Mouse (Mus musculus): ENCODE data around the gene Zswim1. TPM values are rescaled to one million over a fixed set of nuclear protein-coding genes. Genes with fewer than 3 reads are reported as not detected.
"Not testable (repeated sequence)": the region's sequence is repeated elsewhere in the genome, so short reads cannot be mapped to it uniquely, and the experiment has no call there.

The Zswim1 gene
- total RNA-seq, 1 experiment = 21.5 TPM

GRCm38 (mm10) chr2:164859640-164860432 is 37.4 kb downstream of the Zswim1 start:
- TF ChIP-seq HCFC1 (IDR thresholded peaks at IDR 0.05; ENCODE audit: borderline replicate concordance, insufficient read depth, low read length) = no peak
- TF ChIP-seq CHD2 (IDR thresholded peaks at IDR 0.05; ENCODE audit: low read depth, low read length) = no peak
- Histone ChIP-seq H3K36me3 (ENCODE audit: control insufficient read depth, insufficient read depth, low read length, poor library complexity, severe bottlenecking) (peaks cover 4% of the 10 kb centered on the region), H3K9ac (ENCODE audit: insufficient read depth, low read depth, low read length, poor library complexity, severe bottlenecking) (peak overlapping the region; percentile 22; the same call in 1 of the 2 replicates), H3K9me3 (ENCODE audit: control insufficient read depth, insufficient read depth, low read depth, low read length) (no peaks in the 10 kb centered on the region), H3K4me3 (ENCODE audit: insufficient read depth in 1 of 2, low read depth in 1 of 2, low read length in 2 of 2, poor library complexity in 1 of 2, severe bottlenecking in 1 of 2) (peak overlapping the region; percentile 13 to 39; a peak in 3 of 4 replicates), H3K4me1 (ENCODE audit: control insufficient read depth in 2 of 2, insufficient read depth in 2 of 2, low read length in 2 of 2, poor library complexity in 1 of 2) (peaks cover 22 to 31% of the 10 kb centered on the region in 2 experiments), H3K27ac (ENCODE audit: insufficient read depth, low read depth, low read length, poor library complexity, severe bottlenecking) (peak overlapping the region; percentile 55)
- in situ Hi-C loops (cut with MboI; ENCODE audit: low sequenced_read_pairs in 2 of 2, unreplicated experiment in 2 of 2) = no loop called here
- no peak for DNase-seq (ENCODE audit: low read depth, low spot score)

- Histone ChIP-seq H3K36me3 (ENCODE audit: control insufficient read depth, insufficient read depth, low read length, poor library complexity, severe bottlenecking) (no peaks in the 10 kb centered on the region), H3K27ac (ENCODE audit: insufficient read depth, low read depth, low read length, poor library complexity, severe bottlenecking) (0 out of 2 replicates have a peak overlapping the region, but pooled peaks have one; percentile 9), H3K4me1 (ENCODE audit: control insufficient read depth in 2 of 2, insufficient read depth in 2 of 2, low read length in 2 of 2, poor library complexity in 1 of 2) (peaks cover 22 to 31% of the 10 kb centered on the region in 2 experiments), H3K9ac (ENCODE audit: insufficient read depth, low read depth, low read length, poor library complexity, severe bottlenecking) (no peak overlapping the region), H3K9me3 (ENCODE audit: control insufficient read depth, insufficient read depth, low read depth, low read length) (no peaks in the 10 kb centered on the region), H3K4me3 (ENCODE audit: insufficient read depth in 1 of 2, low read depth in 1 of 2, low read length in 2 of 2, poor library complexity in 1 of 2, severe bottlenecking in 1 of 2) (no peak overlapping the region)
- in situ Hi-C loops (cut with MboI; ENCODE audit: low sequenced_read_pairs in 2 of 2, unreplicated experiment in 2 of 2) = no loop called here
- no peak for TF ChIP-seq ZC3H11A (IDR thresholded peaks at IDR 0.05; ENCODE audit: borderline replicate concordance, low read depth, low read length)
- no peak for TF ChIP-seq CHD2 (IDR thresholded peaks at IDR 0.05; ENCODE audit: low read depth, low read length)
- TF ChIP-seq MAFK (IDR thresholded peaks at IDR 0.05; ENCODE audit: insufficient read depth, low read depth, low read length) = no peak
- TF ChIP-seq ZNF384 (IDR thresholded peaks at IDR 0.05; ENCODE audit: low read depth, low read length) = no peak
- no peak for TF ChIP-seq HCFC1 (IDR thresholded peaks at IDR 0.05; ENCODE audit: borderline replicate concordance, insufficient read depth, low read length)
- DNase-seq (ENCODE audit: low read depth, low spot score) = no peak
These were observed 38.6 kb downstream of the Zswim1 start for GRCm38 (mm10) chr2:164861094-164861493.

GRCm38 (mm10) chr2:164862179-164862861 is 39.8 kb downstream of the Zswim1 start:
- H3K9me3 ChIP-seq (ENCODE audit: control insufficient read depth, insufficient read depth, low read depth, low read length) = no peaks in the 10 kb centered on the region
- no peak overlapping the region; the same call in 1 of the 2 replicates for H3K9ac ChIP-seq (ENCODE audit: insufficient read depth, low read depth, low read length, poor library complexity, severe bottlenecking)
- no peak for DNase-seq (ENCODE audit: low read depth, low spot score)
- H3K4me3 ChIP-seq (ENCODE audit: insufficient read depth in 1 of 2, low read depth in 1 of 2, low read length in 2 of 2, poor library complexity in 1 of 2, severe bottlenecking in 1 of 2) = no peak overlapping the region
- no peak for TF ChIP-seq ZC3H11A (IDR thresholded peaks at IDR 0.05; ENCODE audit: borderline replicate concordance, low read depth, low read length)
- TF ChIP-seq HCFC1 (IDR thresholded peaks at IDR 0.05; ENCODE audit: borderline replicate concordance, insufficient read depth, low read length) = no peak
- TF ChIP-seq CHD2 (IDR thresholded peaks at IDR 0.05; ENCODE audit: low read depth, low read length) = no peak
- TF ChIP-seq ZNF384 (IDR thresholded peaks at IDR 0.05; ENCODE audit: low read depth, low read length) = no peak
- TF ChIP-seq MAFK (IDR thresholded peaks at IDR 0.05; ENCODE audit: insufficient read depth, low read depth, low read length) = no peak
- in situ Hi-C loops (cut with MboI; ENCODE audit: low sequenced_read_pairs in 2 of 2, unreplicated experiment in 2 of 2) = no loop called here
- peaks cover 22 to 37% of the 10 kb centered on the region in 2 experiments for H3K4me1 ChIP-seq (ENCODE audit: control insufficient read depth in 2 of 2, insufficient read depth in 2 of 2, low read length in 2 of 2, poor library complexity in 1 of 2)
- H3K36me3 ChIP-seq (ENCODE audit: control insufficient read depth, insufficient read depth, low read length, poor library complexity, severe bottlenecking) = no peaks in the 10 kb centered on the region
- no peak overlapping the region; the same call in 1 of the 2 replicates for H3K27ac ChIP-seq (ENCODE audit: insufficient read depth, low read depth, low read length, poor library complexity, severe bottlenecking)

GRCm38 (mm10) chr2:164863411-164863810 is 40.9 kb downstream of the Zswim1 start:
- in situ Hi-C loops (cut with MboI; ENCODE audit: low sequenced_read_pairs in 2 of 2, unreplicated experiment in 2 of 2); DNase-seq (ENCODE audit: low read depth, low spot score): not testable (repeated sequence)

More at GRCm38 (mm10) chr2:164863411-164863810, 40.9 kb downstream of the Zswim1 start:
- H3K4me3 ChIP-seq (ENCODE audit: insufficient read depth in 1 of 2, low read depth in 1 of 2, low read length in 2 of 2, poor library complexity in 1 of 2, severe bottlenecking in 1 of 2); H3K27ac ChIP-seq (ENCODE audit: insufficient read depth, low read depth, low read length, poor library complexity, severe bottlenecking); H3K36me3 ChIP-seq (ENCODE audit: control insufficient read depth, insufficient read depth, low read length, poor library complexity, severe bottlenecking); H3K9ac ChIP-seq (ENCODE audit: insufficient read depth, low read depth, low read length, poor library complexity, severe bottlenecking); H3K9me3 ChIP-seq (ENCODE audit: control insufficient read depth, insufficient read depth, low read depth, low read length): not testable (repeated sequence)
- H3K4me1 ChIP-seq (ENCODE audit: control insufficient read depth in 2 of 2, insufficient read depth in 2 of 2, low read length in 2 of 2, poor library complexity in 1 of 2) = peaks cover 17 to 39% of the 10 kb centered on the region in 2 experiments

All from ES-E14 (cell line).